Mouse (Mus musculus) layer of hippocampus, adult 18-20 months (tissue): ENCODE measurements around the gene Areg. TPM values are rescaled to one million over a fixed set of nuclear protein-coding genes. Genes with fewer than 3 reads are reported as not detected.

ENCODE experiments used
- DNase-seq, 2 experiments: peaks; one replicate each; pipeline ENCODE4 v3.0.0; 2022; ENCODE audit warnings: low spot score in 2 of 2
- total RNA-seq, 2 experiments: library from RNA; stranded (reverse); gene quantifications; 2 replicates each; pipeline ENCODE4 v1.2.3; 2021

The Areg gene
- total RNA-seq, 2 experiments from 2014 or later, result 0.27 TPM; not detected in 1

- no peak for DNase-seq
These were observed 23.4 kb downstream of the Areg start for GRCm38 (mm10) chr5:91162787-91163186.

DNA sequence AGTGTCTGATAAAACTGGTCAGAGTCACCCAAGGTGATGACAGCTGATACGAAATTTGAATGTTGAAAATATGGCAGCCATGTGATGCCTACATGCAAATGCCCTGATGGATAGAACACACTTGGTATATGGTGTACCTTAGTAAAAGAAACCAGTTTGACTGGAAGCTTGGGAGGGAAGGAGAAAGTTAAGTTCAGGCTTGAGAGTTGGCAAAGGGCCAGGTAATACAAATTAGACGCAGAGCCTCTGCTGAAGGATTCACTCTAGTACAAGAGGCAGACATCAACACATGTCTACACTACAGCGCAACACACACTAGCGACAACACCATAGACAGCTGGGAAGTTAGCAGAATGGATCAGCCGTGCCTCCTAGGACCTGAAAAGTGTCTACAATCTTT is 27.2 kb downstream of the Areg start:
- no peak for DNase-seq

GRCm38 (mm10) chr5:91176397-91176796 is 37.0 kb downstream of the Areg start:
- no peak for DNase-seq

- DNase-seq, result no peak
These were observed 55.2 kb downstream of the Areg start for GRCm38 (mm10) chr5:91194572-91194971.

Other genes with a start within 250 kb of the Areg start
- under 1 TPM; 0.27 to 0.36 TPM for gene Cxcl1, start 248.4 kb upstream of the Areg start, total RNA-seq
- not detected for gene Cxcl2, start 235.7 kb upstream of the Areg start, total RNA-seq
- gene Mthfd2l, start 208.5 kb upstream of the Areg start, total RNA-seq, result 10 to 100 TPM; 18.8 to 20.3 TPM
- under 1 TPM; 0.35 to 0.58 TPM for gene Epgn, start 112.1 kb upstream of the Areg start, total RNA-seq
- gene Ereg, start 65.0 kb upstream of the Areg start, total RNA-seq, result not detected